Mouse (Mus musculus) large intestine, adult 2 months (tissue): ENCODE results near the gene Cybb. TPM values are rescaled to one million over a fixed set of nuclear protein-coding genes. Genes with fewer than 3 reads are reported as not detected.
"Not testable (repeated sequence)": the region's sequence is repeated elsewhere in the genome, so short reads cannot be mapped to it uniquely, and the experiment has no call there.

Source experiments
- DNase-seq: peaks from one replicate; pipeline ENCODE4 v3.0.0-alpha.2; 2012; ENCODE audit warnings: low read depth, low spot score
- WGBS: fragments of 180-500 bp; shearing (Covaris S2); methylation state at CpG from one replicate; pipeline ENCODE4 v1.1.7; 2018; 5-methylcytosine and 5-hydroxymethylcytosine counted together
- polyA plus RNA-seq: library from polyadenylated mRNA; depleted of rRNA; stranded (reverse); fragments of >200 nt; gene quantifications from 2 replicates; pipeline ENCODE4 v1.2.3, GENCODE M21; 2012; rRNA removed

Gene Cybb
- 2.1 and 3.2 TPM in 2 replicates for polyA plus RNA-seq

DNA sequence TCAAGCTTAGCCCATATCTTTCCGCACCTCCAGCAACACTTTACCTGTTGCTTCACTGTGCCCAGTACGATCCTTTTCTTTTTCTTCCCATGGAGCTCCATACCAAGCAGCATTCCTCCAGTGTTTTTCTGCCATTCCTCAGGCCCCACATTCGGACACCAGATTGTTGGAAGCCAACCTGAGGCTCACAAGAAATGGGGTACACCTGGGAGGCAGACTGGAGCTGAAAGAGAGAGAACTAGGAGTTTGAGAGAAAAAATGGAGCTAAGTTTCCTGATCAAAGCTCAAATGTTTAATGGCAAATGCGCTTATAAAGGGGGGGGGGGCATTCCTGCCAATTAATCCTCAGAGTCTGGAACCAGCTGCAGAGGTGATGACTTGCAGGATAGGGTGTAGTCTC is at the start of gene Cybb:
Gene Cybb, minus strand, starts transcription at position 101 of the 400 bp plus-strand sequence.
- 84% methylated on average over 4 of the region's 4 CpGs for WGBS
- DNase-seq: no peak

DNA sequence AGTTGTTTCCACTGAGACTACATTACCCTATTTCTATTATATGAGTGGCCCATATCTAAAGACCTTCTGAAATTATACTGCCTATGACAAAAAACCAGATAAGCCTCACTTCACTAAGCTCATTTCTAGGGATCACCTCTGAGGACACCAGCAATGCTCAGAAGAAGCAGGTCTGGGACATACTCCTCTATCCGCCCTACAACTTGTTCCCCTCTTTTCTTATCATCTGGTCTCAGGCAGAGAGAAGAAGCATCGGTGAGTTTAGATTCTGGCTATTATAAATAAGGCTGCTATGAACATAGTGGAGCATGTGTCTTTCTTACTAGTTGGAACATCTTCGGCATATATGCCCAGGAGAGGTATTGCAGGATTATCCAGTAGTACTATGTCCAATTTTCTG is 49.3 kb upstream of the Cybb start:
- DNase-seq: no peak
- WGBS: 87% methylated on average over 3 of the region's 3 CpGs

DNA sequence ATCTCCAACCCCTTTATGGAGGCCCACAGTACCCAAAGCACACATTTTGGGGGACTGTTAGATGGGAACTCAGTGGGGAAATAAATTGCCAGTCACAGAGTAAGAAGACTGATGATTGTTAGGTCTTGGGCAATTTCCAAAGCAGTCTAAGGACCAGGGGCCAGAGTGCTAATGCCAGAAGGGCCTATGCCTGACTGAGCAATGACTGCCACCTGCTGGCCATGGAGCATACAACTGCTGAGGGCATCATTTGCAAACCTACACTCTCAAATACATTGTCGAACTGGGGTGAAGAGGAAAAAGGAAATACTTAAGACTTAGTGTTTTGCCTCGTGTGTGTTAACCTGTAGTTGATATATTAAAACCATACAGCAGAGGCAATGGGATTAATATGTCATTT is 32.4 kb upstream of the Cybb start:
- DNase-seq: not testable (repeated sequence)
- WGBS: 15% methylated on average over 2 of the region's 2 CpGs

DNA sequence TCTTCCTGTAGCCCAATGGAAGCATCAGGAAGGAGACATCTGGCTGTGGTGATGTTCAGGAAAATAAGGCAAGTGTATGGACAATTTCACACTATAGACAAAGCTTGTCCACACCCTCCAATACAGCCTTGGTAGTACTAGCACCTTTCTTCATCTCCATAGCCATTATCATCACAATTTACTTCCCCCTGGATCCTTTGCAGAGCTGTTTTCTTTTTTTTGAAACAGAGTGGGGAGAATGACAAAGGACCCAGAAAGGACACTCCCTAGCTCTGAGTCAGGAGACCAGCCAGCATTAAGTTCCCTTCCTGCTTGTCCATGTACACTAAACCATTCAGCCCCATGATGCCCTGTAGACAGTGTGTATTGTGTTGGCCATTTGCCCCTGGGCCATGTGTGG is 30.0 kb upstream of the Cybb start:
- not testable (repeated sequence) for DNase-seq

DNA sequence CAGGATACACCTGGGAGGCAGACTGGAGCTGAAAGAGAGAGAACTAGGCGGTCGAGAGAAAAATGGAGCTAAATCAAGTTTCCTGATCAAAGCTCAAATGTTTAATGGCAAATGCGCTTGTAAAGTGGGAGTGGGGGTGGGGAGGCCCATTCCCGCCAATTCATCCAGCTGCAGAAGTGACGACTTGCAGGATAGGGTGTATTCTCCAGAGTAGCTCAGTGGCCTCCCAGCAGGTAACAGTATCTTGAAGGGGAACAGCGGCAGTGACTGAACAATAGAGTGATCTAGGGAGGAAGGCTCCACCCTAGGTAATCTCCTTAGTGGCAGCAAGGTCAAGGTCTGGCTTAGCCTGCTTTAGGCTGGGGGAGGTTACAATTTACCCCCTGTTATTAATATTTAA is 12.5 kb downstream of the Cybb start:
- not testable (repeated sequence) for DNase-seq
- 90% methylated on average over 6 of the region's 6 CpGs for WGBS

DNA sequence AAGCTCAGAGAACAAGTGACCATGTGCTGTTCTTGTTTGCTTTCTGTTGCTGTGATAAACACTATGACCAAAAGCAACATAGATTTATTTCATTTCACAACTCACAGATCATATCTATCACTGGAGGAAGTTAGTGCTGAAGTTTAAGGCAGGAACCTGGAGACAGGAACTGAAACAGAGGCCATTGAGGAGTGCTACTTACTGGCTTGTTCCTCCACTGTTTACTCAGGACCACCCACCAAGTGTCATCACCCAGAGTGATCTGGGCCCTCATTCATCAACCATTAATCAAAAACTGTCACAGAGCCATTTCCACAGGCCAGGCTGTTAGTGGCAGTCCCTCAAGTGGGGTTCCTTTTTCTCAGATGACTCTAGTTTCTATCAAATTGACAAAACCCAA is 13.1 kb downstream of the Cybb start:
- DNase-seq: no peak

DNA sequence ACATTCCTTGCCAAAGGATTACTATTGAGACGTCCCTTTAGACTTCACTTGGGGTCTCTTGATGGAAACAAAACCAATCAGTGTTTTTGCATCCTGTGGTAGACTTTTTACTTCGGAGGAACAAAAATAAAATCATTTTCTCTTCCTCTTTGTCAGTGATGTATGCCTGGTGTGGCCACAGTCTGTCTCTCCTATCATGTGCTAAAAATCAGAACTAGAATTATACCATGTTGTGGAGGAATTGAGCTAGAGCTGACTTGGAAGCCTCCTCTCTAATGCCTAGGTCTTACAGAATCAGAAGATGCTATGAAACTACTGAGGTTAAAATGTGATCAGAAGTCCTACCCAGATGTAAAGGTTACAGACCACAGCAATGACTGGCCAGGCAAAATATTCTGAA is 13.8 kb downstream of the Cybb start:
- DNase-seq: no peak
- WGBS: 56% methylated on average over 2 of the region's 2 CpGs

DNA sequence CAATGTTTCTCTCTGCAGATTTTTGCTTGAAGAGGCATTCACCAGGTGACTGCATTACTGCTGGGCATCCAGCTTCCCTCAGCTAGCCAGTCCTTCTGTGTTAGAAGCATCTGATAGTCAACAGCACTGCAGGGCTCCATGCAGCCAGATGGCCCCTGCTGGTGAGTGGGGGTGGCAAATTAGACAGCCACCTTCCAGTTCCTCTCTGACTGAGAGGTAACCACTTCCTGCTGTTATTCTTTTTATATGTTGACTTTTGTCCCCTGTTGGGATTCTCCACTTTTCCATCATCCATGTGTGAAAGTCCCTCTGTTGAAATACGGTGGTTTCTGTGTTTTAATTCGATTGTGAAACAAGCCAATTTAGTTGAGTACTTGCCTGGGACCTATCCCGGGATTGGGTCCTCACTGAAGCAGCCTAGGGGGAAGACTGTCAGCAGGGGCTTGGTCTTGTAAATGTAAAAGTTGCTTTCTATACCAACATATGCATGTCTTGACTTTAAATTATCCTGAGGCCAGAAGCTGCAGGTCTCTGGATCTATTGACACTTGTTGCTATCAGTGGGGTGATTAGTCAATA is 16.7 kb downstream of the Cybb start:
- no peak for DNase-seq
- 47% methylated on average over 3 of the region's 3 CpGs for WGBS

DNA sequence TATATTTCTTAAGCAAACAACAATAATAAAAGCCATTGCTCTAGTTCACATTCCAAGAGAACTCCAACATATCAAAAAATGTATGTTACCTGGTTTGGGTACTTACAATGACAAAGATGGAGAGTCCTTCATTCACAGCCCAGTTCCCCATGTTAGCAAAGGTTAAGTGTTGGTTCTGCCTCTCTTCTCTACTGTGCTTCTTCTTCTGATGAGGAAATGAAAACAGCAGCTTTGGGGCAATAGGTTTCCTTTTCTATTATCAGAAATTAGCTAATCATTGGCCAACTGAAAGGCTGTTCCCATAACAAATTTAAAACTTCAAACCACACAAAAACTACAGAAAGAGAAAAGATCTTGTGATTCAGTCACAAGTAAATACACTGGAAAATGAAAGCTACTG is 18.5 kb downstream of the Cybb start:
- no peak for DNase-seq

DNA sequence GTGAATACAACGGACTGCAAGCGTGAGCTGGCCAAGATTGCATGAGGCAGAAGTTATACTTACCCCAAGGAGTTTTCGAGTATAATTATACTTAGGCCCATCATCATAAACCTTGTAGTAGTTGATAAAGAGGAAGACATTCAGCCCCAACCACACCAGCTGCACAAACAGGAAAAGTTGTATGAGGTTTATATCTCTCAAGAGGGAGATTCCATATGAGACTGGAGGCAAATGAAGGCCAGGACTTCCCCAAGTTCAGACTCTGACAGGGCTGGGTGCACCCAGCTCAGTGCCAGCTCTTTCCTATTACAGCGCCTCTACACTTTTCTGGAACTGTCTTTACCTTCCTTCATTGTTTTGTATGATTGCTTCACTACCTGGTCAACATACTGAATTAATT is 20.6 kb downstream of the Cybb start:
- 48% methylated on average over 4 of the region's 4 CpGs for WGBS
- no peak for DNase-seq

DNA sequence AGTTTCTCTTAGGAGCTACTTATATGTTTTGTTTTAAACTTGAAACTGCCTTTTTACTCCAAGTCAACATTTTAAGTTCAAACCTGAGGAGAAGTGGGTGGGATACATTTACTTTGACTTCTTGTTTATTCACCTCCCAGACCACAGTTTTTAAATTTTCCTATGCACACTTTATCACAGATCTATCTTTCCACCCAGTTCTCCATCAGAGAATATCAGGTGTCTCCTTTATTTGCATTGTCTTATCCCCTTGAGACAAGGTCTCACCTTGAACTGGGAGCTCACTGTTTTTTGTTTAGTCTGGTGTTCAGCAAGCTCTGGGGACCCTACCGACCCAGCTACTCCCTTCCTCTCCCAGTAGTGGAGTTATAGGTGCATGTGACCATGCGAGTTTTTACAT is 21.7 kb downstream of the Cybb start:
- no peak for DNase-seq
- WGBS: 72% methylated on average over 2 of the region's 2 CpGs

DNA sequence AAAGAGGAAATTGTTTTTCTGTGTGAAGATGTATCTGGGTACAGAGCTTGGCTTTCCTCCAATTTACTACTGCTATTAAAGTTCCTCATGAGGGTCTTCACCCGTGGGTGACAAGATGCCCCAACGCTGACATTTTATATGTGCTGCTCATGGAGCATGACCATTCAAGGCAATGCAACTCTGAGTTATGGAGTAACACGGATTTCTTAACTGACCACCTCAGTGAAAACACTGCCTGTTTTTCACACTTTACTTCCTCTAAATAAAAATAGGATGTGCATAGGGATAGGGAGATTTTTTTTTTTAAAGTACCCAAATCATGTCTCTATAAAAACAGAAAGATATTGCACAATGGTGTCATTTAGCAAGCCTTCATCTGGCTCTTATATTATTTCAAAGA is 24.9 kb downstream of the Cybb start:
- WGBS: 76% methylated on average over 3 of the region's 3 CpGs
- DNase-seq: no peak

DNA sequence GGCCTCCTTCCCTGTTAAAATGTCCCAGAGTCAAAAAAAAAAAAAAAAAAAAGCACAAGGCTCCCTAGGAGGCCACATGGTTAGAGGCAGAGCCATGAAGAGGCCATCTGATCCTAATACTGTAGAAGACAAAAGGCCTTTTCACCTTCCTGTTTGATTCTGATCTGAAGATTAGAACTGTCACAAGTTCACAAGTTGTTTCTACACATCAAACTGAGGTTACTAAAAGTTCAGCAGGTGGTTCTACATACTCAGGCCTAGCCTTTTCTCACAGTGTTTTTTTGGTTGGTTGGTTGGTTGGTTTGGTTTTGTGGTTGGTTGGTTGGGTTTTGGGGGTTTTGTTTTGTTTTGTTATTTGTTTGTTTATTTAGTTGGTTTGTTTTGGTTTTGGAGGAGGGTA is 26.2 kb downstream of the Cybb start:
- DNase-seq: no peak

DNA sequence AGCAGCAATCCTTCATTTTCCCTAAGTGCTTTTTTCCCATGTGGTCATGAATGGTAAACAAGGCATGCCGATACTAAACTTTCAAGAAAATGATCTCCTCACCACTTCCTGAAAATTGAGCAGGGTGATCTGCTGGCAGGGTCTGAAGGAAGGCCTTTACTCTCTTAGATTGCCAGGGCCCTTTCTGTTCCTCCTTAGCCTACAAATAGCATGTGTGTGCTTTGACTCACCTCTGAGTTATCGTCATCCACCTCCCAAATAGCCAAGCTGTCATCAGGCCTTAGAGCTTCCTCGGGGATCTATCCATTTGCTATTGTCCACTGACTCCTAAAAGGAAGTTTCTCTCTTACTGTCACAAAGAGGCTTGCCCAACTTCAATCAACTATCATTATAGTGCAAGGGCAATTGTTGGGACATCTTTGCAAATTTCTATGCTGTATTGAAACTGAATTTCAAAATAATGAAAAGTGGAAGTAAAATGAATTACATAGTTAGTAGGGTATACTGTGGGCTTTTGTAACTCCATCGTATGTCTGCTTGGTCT is 27.1 kb downstream of the Cybb start:
- DNase-seq: no peak
- 71% methylated on average over 4 of the region's 4 CpGs for WGBS

DNA sequence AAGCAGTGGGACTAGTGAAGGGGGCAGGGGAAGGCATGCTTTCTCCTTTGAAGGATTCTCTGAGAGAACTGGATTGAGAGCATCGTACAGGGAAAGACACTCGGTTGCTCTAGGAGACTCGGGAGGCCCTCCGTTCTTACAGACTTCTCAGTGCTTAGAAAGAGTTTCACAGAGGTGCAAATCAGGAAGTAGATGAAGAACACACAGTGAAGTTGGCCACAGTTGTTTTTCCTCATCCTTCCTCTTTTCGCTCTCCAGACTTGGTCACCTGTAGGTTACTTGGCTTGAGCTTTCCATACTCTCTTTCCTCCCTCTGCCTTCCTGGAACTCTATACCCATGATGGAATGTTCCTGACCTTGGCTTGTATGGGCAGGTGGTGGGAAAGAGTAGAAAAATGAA is 35.2 kb downstream of the Cybb start:
- WGBS: 89% methylated on average over 5 of the region's 5 CpGs
- DNase-seq: no peak

DNA sequence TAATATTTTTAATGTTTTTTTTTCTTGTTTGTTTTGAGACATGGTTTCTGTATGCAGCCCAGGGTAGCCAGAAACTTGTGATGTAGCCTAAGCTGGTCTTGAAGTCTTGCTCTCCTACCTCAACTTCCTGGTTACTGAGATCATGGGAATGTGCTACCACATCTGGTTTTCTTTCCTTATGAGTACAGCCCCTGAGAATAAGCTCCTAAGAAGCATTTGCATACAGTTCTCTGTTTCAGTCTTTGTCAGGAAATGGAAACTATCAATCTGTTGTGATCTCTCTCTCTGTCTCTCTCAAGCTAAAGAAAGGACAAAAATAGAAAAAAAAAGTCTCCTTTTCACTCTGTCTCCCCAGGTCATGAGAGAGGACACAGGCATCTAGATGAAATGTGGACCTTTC is 40.3 kb downstream of the Cybb start:
- no peak for DNase-seq

DNA sequence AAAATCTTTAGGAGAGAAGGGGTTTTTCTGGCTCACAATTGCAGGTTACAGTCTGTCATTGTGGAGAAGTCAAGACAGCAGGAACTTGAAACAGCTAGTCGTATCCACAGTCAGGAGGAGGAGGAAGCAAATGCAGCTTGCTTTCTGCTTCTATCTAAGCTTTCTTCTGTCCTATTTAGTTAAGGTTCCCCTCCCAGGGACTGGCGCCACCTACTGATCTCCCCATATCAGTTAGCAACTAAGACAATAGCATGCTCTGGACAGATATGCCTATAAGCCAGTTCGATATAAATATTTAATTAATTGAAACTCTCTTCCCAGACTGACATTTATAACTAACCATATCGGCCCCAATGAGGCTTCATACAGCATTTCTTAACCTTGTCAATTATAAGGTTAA is 46.5 kb downstream of the Cybb start:
- DNase-seq: no peak
- 68% methylated on average over 4 of the region's 4 CpGs for WGBS

DNA sequence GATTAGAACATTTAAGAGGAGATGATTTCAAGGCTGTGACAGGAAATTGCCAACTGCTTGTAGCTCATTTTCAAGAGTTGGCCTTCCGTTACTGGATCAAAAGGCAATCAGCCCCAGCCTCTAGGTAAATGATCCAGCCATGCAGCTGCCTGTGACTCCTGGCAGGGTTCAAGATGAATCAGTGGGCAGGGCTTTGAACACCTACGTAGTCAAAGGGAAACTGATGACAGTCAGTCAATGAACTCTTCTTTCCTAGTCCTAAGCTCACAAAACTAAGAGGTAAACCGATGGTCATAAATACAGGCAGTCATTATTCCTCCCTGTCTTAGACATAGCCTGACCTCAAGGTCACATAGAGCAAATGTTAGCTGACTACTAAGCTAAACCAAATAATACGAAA is 47.0 kb downstream of the Cybb start:
- DNase-seq: no peak
- 81% methylated on average over 4 of the region's 4 CpGs for WGBS

DNA sequence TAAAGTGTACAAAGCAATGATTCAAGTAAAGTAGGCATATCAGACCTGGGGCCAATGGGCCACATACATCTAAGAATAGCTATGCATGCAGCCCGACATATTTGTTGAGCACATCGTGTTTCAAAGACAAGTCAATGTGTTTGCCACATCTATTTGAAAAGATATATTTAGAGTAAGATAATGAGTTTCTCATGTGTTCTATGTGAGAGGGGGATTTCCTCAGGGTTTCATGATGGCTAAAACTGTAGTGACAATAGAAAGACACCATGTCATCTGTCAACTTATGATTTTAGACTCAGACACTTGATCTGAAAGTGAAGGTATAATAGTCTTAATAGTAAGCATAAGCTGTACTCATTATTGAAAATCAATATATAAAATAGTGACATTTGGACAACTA is 48.3 kb downstream of the Cybb start:
- DNase-seq: no peak
- 93% methylated on average over 2 of the region's 2 CpGs for WGBS

DNA sequence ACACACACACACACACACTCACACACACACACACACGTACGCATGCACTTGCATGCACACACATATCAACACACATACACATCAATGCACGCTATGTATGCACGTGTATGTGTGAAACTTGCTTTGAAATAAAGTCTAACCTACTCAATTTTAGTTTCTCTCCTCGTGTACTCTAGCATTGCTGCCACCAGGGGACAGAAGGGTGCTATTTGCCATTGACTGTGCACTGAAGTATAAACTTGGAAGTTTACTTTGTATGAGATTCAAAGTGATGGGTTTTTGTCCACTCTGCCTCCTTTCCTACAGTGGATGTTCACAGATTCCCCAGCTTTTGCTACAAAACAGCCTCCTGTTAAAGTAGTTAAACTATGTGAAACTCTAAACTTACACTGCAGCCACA is 73.7 kb downstream of the Cybb start:
- WGBS: 75% methylated on average over 5 of the region's 5 CpGs
- DNase-seq: no peak
